Mouse (Mus musculus): Measurements from ENCODE around the gene Cct4.

- TF ChIP-seq CTCF (IDR thresholded peaks at IDR 0.05; ENCODE audit: low read depth) (no peak), EP300 (optimal IDR thresholded peaks at IDR 0.05) (no peak)
Measured at GRCm38 (mm10) chr11:22978215-22978614, 12.1 kb upstream of the Cct4 start.

Measured in stomach, postnatal 0 days (tissue).